Mouse (Mus musculus) erythroblast, embryonic 14.5 days (primary cell): ENCODE data around the gene Cdc14b.

Experiments used
- GATA1 ChIP-seq: IDR thresholded peaks from 2 replicates; pipeline ENCODE4 v1.6.1; 2012; ENCODE audit warnings: low read length, inconsistent platforms, mixed read lengths
- TAL1 ChIP-seq: IDR thresholded peaks from 3 replicates; pipeline ENCODE4 v1.6.1; 2012; ENCODE audit warnings: low read length, inconsistent platforms, mixed read lengths

- TF ChIP-seq GATA1 = no peak
- TF ChIP-seq TAL1 = no peak
Measured at GRCm38 (mm10) chr13:64180888-64181287, 94.2 kb downstream of the Cdc14b start.
